Mouse (Mus musculus) spleen, adult 10 weeks (tissue): Measurements from ENCODE around the gene Gm11758. TPM values are rescaled to one million over a fixed set of nuclear protein-coding genes. Genes with fewer than 3 reads are reported as not detected.

Experiments
- polyA plus RNA-seq: library from polyadenylated mRNA; stranded (reverse); fragments of 350-450 nt; fragmentation: Illumina TruSeq; extraction: RNeasy Lipid Tissue Mini Kit (QIAGEN cat#74804); gene quantifications from one replicate; pipeline ENCODE4 v1.2.3, GENCODE M21; 2015; ENCODE audit warnings: low replicate concordance; ENCODE audit not compliant: insufficient read depth

Gm11758 gene
- not detected for polyA plus RNA-seq

DNA sequence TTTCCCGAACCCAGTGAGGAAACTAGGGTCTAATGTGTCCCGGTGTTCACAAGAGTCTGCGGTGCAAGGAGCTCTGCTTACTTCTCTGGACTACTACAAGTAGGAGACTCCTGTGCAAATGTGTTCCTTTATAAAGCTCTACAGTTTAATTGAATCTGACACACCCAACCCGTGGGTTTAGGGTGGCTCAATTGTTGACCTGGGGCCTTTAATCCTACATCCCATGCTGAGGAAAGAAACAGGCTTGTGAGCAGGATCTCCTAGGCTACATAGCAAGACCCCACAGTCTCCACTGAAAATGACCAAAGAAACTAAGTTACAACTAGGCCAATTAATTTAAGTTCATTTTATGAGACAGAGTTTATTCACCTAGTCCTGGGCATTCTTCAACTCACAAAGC, at the start of gene Gm11758:
TSS of gene Gm11758 (minus strand) at position 101 of the 400 bp plus-strand sequence.

DNA sequence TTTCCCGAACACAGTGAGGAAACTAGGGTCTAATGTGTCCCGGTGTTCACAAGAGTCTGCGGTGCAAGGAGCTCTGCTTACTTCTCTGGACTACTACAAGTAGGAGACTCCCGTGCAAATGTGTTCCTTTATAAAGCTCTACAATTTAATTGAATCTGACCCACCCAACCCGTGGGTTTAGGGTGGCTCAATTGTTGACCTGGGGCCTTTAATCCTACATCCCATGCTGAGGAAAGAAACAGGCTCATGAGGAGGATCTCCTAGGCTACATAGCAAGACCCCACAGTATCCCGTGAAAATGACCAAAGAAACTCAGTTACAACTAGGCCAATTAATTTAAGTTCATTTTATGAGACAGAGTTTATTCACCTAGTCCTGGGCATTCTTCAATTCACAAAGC, 44.6 kb upstream of the Gm11758 start, which contains the start of gene Gm11756:
TSS of gene Gm11756 (minus strand) at position 101 of the 400 bp plus-strand sequence.

DNA sequence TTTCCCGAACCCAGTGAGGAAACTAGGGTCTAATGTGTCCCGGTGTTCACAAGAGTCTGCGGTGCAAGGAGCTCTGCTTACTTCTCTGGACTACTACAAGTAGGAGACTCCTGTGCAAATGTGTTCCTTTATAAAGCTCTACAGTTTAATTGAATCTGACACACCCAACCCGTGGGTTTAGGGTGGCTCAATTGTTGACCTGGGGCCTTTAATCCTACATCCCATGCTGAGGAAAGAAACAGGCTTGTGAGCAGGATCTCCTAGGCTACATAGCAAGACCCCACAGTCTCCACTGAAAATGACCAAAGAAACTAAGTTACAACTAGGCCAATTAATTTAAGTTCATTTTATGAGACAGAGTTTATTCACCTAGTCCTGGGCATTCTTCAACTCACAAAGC, 29.8 kb upstream of the Gm11758 start, which contains the start of gene Gm13871:
TSS of gene Gm13871 (minus strand) at position 101 of the 400 bp plus-strand sequence.

DNA sequence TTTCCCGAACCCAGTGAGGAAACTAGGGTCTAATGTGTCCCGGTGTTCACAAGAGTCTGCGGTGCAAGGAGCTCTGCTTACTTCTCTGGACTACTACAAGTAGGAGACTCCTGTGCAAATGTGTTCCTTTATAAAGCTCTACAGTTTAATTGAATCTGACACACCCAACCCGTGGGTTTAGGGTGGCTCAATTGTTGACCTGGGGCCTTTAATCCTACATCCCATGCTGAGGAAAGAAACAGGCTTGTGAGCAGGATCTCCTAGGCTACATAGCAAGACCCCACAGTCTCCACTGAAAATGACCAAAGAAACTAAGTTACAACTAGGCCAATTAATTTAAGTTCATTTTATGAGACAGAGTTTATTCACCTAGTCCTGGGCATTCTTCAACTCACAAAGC, 14.9 kb upstream of the Gm11758 start, which contains the start of gene Gm11757:
TSS of gene Gm11757 (minus strand) at position 101 of the 400 bp plus-strand sequence.

Other genes starting within 250 kb of the Gm11758 start
- gene Gm11236, start 238.1 kb downstream of the Gm11758 start, polyA plus RNA-seq = not detected
- gene Gm11239, start 207.9 kb downstream of the Gm11758 start, polyA plus RNA-seq = not detected
- not detected for gene Gm428, start 192.8 kb downstream of the Gm11758 start, polyA plus RNA-seq
- 0.04 TPM for gene Rasef, start 85.3 kb downstream of the Gm11758 start, polyA plus RNA-seq
- not detected for gene Gm11757, start 14.8 kb upstream of the Gm11758 start, polyA plus RNA-seq
- gene Gm13871, start 29.7 kb upstream of the Gm11758 start, polyA plus RNA-seq = not detected
- not detected for gene Gm11756, start 44.5 kb upstream of the Gm11758 start, polyA plus RNA-seq
- not detected for gene 2310002L09Rik, start 74.6 kb upstream of the Gm11758 start, polyA plus RNA-seq
- 1.1 TPM for gene Frmd3, start 137.2 kb upstream of the Gm11758 start, polyA plus RNA-seq